Mouse (Mus musculus) layer of hippocampus, adult 2 months (tissue): Measurements from ENCODE around the gene Arid3b. TPM values are rescaled to one million over a fixed set of nuclear protein-coding genes. Genes with fewer than 3 reads are reported as not detected.
A peak's percentile ranks its signal among the peaks of the same experiment; 100 is the strongest.

Experiments
- DNase-seq, 2 experiments: peaks; one replicate each; pipeline ENCODE4 v3.0.0; 2022; ENCODE audit warnings: low spot score in 2 of 2
- H3K27ac ChIP-seq: fragments of 200-600 bp; 2 replicates; pipeline ENCODE4 v1.8.1; 2022
- H3K4me3 ChIP-seq: fragments of 200-600 bp; 2 replicates; pipeline ENCODE4 v1.8.1; 2022; ENCODE audit warnings: mild to moderate bottlenecking
- CTCF ChIP-seq: fragments of 200-600 bp; conservative IDR thresholded peaks from 2 replicates; pipeline ENCODE4 v1.8.1; 2022; ENCODE audit warnings: antibody characterized with exemption, mild to moderate bottlenecking, moderate library complexity
- total RNA-seq, 2 experiments: library from RNA; stranded (reverse); gene quantifications; 2 replicates each; pipeline ENCODE4 v1.2.3; 2021

Arid3b gene
- total RNA-seq, 2 experiments from 2014 or later, result 8.1 to 9.2 TPM

GRCm38 (mm10) chr9:57765364-57766351 is 70.9 kb downstream of the Arid3b start, which contains the start of gene Clk3:
Gene Clk3 (minus strand): TSS chr9:57765860.
- Histone ChIP-seq H3K4me3 (peak within 1 kb of the TSS; percentile 81), H3K27ac (peak within 1 kb of the TSS; percentile 100)
- TF ChIP-seq CTCF, result peak; percentile 55
- DNase-seq, result peak; percentile 76 to 80

GRCm38 (mm10) chr9:57764974-57765363 is 71.6 kb downstream of the Arid3b start:
- peak; percentile 91 to 94 for DNase-seq

GRCm38 (mm10) chr9:57764147-57764973 is 72.2 kb downstream of the Arid3b start:
- H3K4me3 ChIP-seq, result peak overlapping the region; percentile 81

More at GRCm38 (mm10) chr9:57764974-57765363, 71.6 kb downstream of the Arid3b start:
- H3K4me3 ChIP-seq, result peak overlapping the region; percentile 81
- H3K27ac ChIP-seq, result peak overlapping the region; percentile 100
- TF ChIP-seq CTCF, result no peak

GRCm38 (mm10) chr9:57762563-57762991 is 74.0 kb downstream of the Arid3b start:
- Histone ChIP-seq H3K4me3 (peak overlapping the region; percentile 81), H3K27ac (peak overlapping the region; percentile 100)
- TF ChIP-seq CTCF, result peak; percentile 68
- no peak for DNase-seq

More at GRCm38 (mm10) chr9:57764147-57764973, 72.2 kb downstream of the Arid3b start:
- DNase-seq, result peak; percentile 78 to 81
- TF ChIP-seq CTCF, result no peak; the same call in 1 of the 2 replicates
- H3K27ac ChIP-seq, result peak overlapping the region; percentile 100

GRCm38 (mm10) chr9:57761563-57762551 is 74.7 kb downstream of the Arid3b start:
- H3K27ac ChIP-seq, result peak overlapping the region; percentile 100
- no peak for TF ChIP-seq CTCF
- DNase-seq, result no peak
- peak overlapping the region; percentile 81 for H3K4me3 ChIP-seq

- no peak overlapping the region; the same call in 1 of the 2 replicates for H3K27ac ChIP-seq
- no peak for TF ChIP-seq CTCF
- no peak for DNase-seq
- H3K4me3 ChIP-seq, result no peak overlapping the region
These were observed 76.0 kb downstream of the Arid3b start for GRCm38 (mm10) chr9:57760416-57761146.

GRCm38 (mm10) chr9:57759289-57759688 is 77.3 kb downstream of the Arid3b start:
- H3K27ac ChIP-seq, result peak overlapping the region; percentile 21
- peak; percentile 49 to 72 for DNase-seq
- TF ChIP-seq CTCF, result peak; percentile 98
- no peak overlapping the region; the same call in 1 of the 2 replicates for H3K4me3 ChIP-seq

- DNase-seq, result peak; percentile 76 to 85
- H3K27ac ChIP-seq, result no peak overlapping the region; the same call in 1 of the 2 replicates
- no peak overlapping the region; the same call in 1 of the 2 replicates for H3K4me3 ChIP-seq
- TF ChIP-seq CTCF, result no peak
These were observed 78.1 kb downstream of the Arid3b start for GRCm38 (mm10) chr9:57758528-57758927.

GRCm38 (mm10) chr9:57757578-57757977 is 79.0 kb downstream of the Arid3b start:
- no peak for TF ChIP-seq CTCF
- Histone ChIP-seq H3K4me3 (no peak overlapping the region), H3K27ac (no peak overlapping the region)
- no peak for DNase-seq

GRCm38 (mm10) chr9:57750901-57751300 is 85.7 kb downstream of the Arid3b start:
- DNase-seq, result no peak
- no peak for TF ChIP-seq CTCF
- H3K27ac ChIP-seq, result peak overlapping the region; percentile 64
- H3K4me3 ChIP-seq, result no peak overlapping the region

GRCm38 (mm10) chr9:57748831-57749230 is 87.8 kb downstream of the Arid3b start:
- DNase-seq, result no peak
- TF ChIP-seq CTCF, result no peak
- peak overlapping the region; percentile 29; the same call in 1 of the 2 replicates for H3K27ac ChIP-seq
- H3K4me3 ChIP-seq, result no peak overlapping the region
